Mouse (Mus musculus) mouse trophoblast stem cell (cell line): ENCODE measurements around the gene Hdac7.

Experiments
- in situ Hi-C, 2 experiments: fragments of 300-500 bp; cut with MseI, MboI; formaldehyde crosslinking; loops; 2 replicates in 1 of 2; 3 replicates in 1 of 2; pipeline ENCODE4 v1.15.1; 2025

Hdac7 gene

DNA sequence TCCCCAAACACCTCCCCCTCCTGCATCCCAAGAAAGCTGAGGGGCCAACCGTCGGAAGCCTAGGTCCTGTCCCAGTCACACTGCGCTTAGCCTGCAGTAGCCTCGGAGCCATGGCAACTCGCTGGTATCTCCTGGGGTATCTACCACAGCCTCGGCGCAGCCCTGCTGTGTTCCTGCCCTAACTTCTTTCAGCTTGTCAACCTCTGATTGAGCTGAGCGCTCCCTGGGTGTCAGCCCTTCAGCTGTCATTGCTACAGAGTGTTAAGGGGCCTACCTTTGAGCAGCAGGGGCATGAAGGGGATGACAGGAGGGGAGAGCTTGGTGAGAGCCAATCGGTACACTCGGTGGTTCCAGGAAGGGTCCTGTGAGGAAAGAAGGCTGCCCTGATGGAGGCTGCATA is 96.0 kb downstream of the Hdac7 start:
- in situ Hi-C loops = loop anchor here in 1 of 2 experiments (5.0 kb wide), 1 partner anchor 34 kb away; no protein-coding TSS in a partner anchor

DNA sequence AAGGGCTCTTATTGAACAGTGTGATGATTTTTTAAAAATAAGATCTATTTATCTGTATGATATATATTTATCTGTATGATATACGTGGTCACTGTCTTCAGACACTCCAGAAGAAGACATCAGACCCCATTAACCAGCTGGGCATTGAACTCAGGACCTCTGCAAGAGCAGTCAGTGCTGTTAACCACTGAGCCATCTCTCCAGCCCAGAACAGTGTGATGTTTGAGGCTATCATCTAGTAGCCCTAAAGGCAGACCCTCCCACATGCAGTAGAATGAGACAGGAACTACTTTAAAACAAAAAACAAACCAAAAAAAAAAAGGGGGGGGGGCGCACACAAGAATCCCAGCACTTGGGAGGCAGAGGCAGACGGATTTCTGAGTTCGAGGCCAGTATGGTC is 96.8 kb downstream of the Hdac7 start:
- in situ Hi-C loops = loop anchor here in 1 of 2 experiments (5.0 kb wide), 1 partner anchor 35 kb away; no protein-coding TSS in a partner anchor

DNA sequence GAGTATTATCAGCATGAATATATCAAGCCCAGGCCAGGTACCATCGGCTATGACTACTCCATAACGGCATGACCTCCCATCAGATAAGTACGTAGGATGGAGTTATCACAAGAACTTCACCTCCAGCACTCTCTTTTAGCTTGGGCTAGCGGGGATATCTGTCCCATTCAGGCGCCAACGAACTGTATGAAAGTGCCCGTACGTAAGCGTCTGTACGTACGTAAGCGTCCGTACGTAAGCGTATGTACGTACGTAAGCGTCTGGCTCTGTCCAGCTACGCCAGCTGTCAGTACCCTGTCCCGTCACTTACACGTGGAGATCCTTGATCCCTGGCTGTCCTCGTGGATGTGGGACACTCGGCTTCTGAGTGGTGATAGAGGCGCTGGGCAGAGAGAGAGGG is 97.6 kb downstream of the Hdac7 start:
- in situ Hi-C loops = loop anchor here in 1 of 2 experiments (5.0 kb wide), 1 partner anchor 36 kb away; no protein-coding TSS in a partner anchor

DNA sequence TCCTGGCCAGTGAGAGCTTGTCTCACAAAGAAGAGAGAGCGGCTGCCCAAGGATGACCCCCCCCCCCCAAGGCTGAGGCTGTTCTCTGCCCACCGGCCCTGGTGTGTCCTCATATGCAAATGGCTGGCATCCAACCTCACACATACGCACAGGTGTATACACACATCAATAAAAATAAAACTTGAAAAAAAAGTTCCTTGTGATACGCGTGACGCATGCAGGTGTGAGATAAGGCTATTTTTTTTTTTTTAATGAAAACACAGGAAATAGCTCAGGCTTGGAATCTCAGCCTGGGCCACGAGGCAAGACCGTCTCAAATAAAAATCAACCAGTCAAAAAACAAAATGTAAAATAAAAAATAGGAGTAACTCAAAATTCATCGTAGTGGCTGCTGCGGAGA is 98.0 kb downstream of the Hdac7 start:
- in situ Hi-C loops = loop anchor here in 1 of 2 experiments (5.0 kb wide), 1 partner anchor 36 kb away; no protein-coding TSS in a partner anchor

DNA sequence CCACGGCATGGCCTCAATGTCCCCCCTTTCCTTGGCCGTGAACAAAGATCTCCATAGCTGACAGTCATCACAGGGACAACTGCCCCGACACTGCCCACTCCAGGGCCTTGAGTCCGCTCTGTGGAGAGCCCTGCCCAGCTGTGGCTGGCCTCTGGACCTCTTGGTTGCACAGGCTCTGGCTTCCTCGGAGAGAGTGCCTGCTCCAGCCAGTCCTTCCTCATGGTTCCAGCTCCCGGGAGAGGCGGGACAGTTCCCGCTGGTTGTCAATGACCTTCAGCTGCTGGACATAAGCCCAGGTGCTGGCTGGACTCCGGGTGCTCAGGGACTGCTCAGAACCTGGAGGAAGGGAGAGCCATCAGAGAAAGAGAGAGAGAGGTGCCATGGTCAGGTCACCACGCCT is 99.0 kb downstream of the Hdac7 start:
- in situ Hi-C loops = loop anchor here in 1 of 2 experiments (5.0 kb wide), 1 partner anchor 37 kb away; no protein-coding TSS in a partner anchor

DNA sequence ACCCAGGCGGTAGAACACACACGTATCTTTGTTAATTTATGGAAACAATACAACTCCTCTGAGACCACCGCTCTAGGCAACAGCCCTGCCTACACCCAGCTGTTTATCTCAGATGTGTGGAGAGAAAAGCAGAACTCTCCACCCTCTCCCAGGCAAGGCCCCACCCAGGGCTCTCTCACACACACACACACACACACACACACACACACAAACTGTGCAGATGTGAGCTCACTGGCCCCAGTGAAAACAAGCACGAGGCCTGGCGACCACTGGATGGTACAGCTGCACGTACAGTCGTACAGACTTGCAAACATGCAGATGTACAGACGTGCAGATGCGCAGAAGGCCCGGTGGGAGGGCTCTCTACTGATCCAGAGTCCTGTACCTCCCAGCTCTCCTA is 99.4 kb downstream of the Hdac7 start:
- in situ Hi-C loops = loop anchor here in 1 of 2 experiments (5.0 kb wide), 1 partner anchor 37 kb away; no protein-coding TSS in a partner anchor

DNA sequence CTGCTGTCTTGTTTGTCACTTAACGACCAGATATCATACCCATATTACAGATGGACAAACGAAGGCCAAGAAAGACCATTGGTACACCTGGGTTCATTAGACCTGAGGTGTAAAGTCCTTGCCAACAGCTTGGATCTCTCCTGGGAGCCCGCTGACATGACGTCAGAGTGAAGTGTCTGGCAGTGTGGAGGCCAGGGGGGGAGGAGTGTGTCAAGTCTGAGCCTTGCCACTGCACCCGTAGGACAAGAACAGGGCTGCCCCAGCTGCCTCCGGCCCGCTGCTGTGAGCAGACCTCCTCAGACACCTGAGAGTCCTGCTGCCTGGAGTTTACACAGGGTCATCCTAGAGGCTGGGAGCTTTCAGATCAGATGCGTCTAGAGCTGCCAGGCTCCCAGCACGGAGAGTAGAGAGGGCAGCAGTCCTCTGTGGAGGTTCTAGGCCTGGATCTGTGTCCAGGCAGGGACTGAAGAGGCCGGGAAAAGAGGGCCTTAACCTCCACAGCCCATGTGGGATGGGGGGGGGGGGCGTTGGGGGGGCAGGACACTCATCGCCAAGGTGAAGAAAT is 100.3 kb downstream of the Hdac7 start:
- in situ Hi-C loops = no loop called here

DNA sequence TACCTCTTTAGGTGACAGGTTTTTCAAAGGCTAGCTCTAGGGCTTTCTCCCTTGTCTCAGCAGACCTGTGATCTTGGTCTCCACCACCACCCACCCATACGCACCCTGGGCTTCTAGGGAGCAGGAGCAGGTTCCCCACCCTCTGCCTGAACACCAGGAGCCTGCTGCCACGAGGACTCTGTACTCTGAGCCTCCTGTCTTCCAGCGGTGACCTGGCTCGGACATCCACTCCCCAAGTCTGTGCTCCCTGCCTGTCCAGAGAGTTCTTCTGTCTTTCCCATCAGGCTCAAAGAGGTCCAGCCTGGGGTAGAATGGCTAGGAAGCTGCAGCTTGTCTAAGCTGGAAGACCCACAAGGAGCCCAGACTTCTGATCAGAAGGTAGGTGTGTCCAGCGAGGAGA is 101.1 kb downstream of the Hdac7 start:
- in situ Hi-C loops = no loop called here
